Mouse (Mus musculus) urinary bladder, adult 18-20 months (tissue): ENCODE data around the gene Arl6ip5.

ENCODE experiments used
- DNase-seq, 2 experiments: peaks; one replicate each; pipeline ENCODE4 v3.0.0; 2022; ENCODE audit warnings: low spot score in 2 of 2, mixed read lengths in 2 of 2

Gene Arl6ip5

GRCm38 (mm10) chr6:97273058-97273710, 62.7 kb downstream of the Arl6ip5 start:
- DNase-seq: no peak

GRCm38 (mm10) chr6:97273777-97274176, 63.3 kb downstream of the Arl6ip5 start:
- DNase-seq: no peak

GRCm38 (mm10) chr6:97275760-97276159, 65.3 kb downstream of the Arl6ip5 start:
- DNase-seq: no peak

GRCm38 (mm10) chr6:97276366-97276765, 65.9 kb downstream of the Arl6ip5 start:
- DNase-seq: peak in 1 of 2 experiments; percentile 31

- no peak for DNase-seq
Observed at GRCm38 (mm10) chr6:97276890-97277497, 66.5 kb downstream of the Arl6ip5 start.

GRCm38 (mm10) chr6:97278014-97278787, 67.7 kb downstream of the Arl6ip5 start:
- peak; percentile 65 to 68 for DNase-seq

- DNase-seq: peak in 1 of 2 experiments; percentile 22
Observed at GRCm38 (mm10) chr6:97278878-97279277, 68.4 kb downstream of the Arl6ip5 start.
